Mouse (Mus musculus): ENCODE measurements at regions not wholly inside any gene's neighbourhood (a gene's known extent, or its start where the extent isn't known, plus 50 kb on each side); places are given as distances from the start of the nearest gene placed in this dataset.

- TF ChIP-seq POLR2A (IDR thresholded peaks at IDR 0.05; ENCODE audit: borderline replicate concordance, insufficient read depth, low read length) = no peak
- TF ChIP-seq CTCF (IDR thresholded peaks at IDR 0.05; ENCODE audit: borderline replicate concordance, insufficient read depth, low read depth, low read length) = no peak
- WGBS = 94% methylated on average over 2 of the region's 2 CpGs
- Histone ChIP-seq H3K4me3 (replicated peaks; ENCODE audit: insufficient read depth, low read depth, low read length) (no peak overlapping the region), H3K27ac (ENCODE audit: insufficient read depth, low read length) (no peak overlapping the region), H3K27me3 (ENCODE audit: control insufficient read depth, insufficient read depth, low read length) (no peaks in the 10 kb centered on the region), H3K4me1 (ENCODE audit: control insufficient read depth, insufficient read depth, low read length) (no peaks in the 10 kb centered on the region)
- no peak for DNase-seq
Observed at GRCm38 (mm10) chr1:73797858-73798257, 326.4 kb downstream of the Tns1 start.

- Histone ChIP-seq H3K4me3 (replicated peaks; ENCODE audit: insufficient read depth, low read depth, low read length) (no peak overlapping the region), H3K27me3 (ENCODE audit: control insufficient read depth, insufficient read depth, low read length) (no peaks in the 10 kb centered on the region), H3K27ac (ENCODE audit: insufficient read depth, low read length) (no peak overlapping the region), H3K4me1 (ENCODE audit: control insufficient read depth, insufficient read depth, low read length) (no peaks in the 10 kb centered on the region)
- TF ChIP-seq CTCF (IDR thresholded peaks at IDR 0.05; ENCODE audit: borderline replicate concordance, insufficient read depth, low read depth, low read length) = no peak
- TF ChIP-seq POLR2A (IDR thresholded peaks at IDR 0.05; ENCODE audit: borderline replicate concordance, insufficient read depth, low read length) = no peak
- WGBS = 94% methylated on average over 2 of the region's 2 CpGs
- no peak for DNase-seq
Observed at GRCm38 (mm10) chr1:73797413-73797812, 326.8 kb downstream of the Tns1 start.

- no peaks in the 10 kb centered on the region for H3K27me3 ChIP-seq (ENCODE audit: control insufficient read depth, insufficient read depth, low read length)
- WGBS = 92% methylated on average over 4 of the region's 4 CpGs
- H3K4me3 ChIP-seq (replicated peaks; ENCODE audit: insufficient read depth, low read depth, low read length) = no peak overlapping the region
- no peak overlapping the region for H3K27ac ChIP-seq (ENCODE audit: insufficient read depth, low read length)
- TF ChIP-seq POLR2A (IDR thresholded peaks at IDR 0.05; ENCODE audit: borderline replicate concordance, insufficient read depth, low read length) (no peak), CTCF (IDR thresholded peaks at IDR 0.05; ENCODE audit: borderline replicate concordance, insufficient read depth, low read depth, low read length) (no peak)
- no peaks in the 10 kb centered on the region for H3K4me1 ChIP-seq (ENCODE audit: control insufficient read depth, insufficient read depth, low read length)
- DNase-seq = no peak
Observed at GRCm38 (mm10) chr1:73793871-73794270, 330.4 kb downstream of the Tns1 start.

- H3K27ac ChIP-seq (ENCODE audit: insufficient read depth, low read length) = no peak overlapping the region
- no peak overlapping the region for H3K4me3 ChIP-seq (replicated peaks; ENCODE audit: insufficient read depth, low read depth, low read length)
- H3K4me1 ChIP-seq (ENCODE audit: control insufficient read depth, insufficient read depth, low read length) = no peaks in the 10 kb centered on the region
- TF ChIP-seq CTCF (IDR thresholded peaks at IDR 0.05; ENCODE audit: borderline replicate concordance, insufficient read depth, low read depth, low read length) = no peak
- TF ChIP-seq POLR2A (IDR thresholded peaks at IDR 0.05; ENCODE audit: borderline replicate concordance, insufficient read depth, low read length) = no peak
- no peak for DNase-seq
- H3K27me3 ChIP-seq (ENCODE audit: control insufficient read depth, insufficient read depth, low read length) = no peaks in the 10 kb centered on the region
- 74% methylated on average over 3 of the region's 3 CpGs for WGBS
Observed at GRCm38 (mm10) chr1:73793256-73793655, 331.0 kb downstream of the Tns1 start.

- Histone ChIP-seq H3K27me3 (ENCODE audit: control insufficient read depth, insufficient read depth, low read length) (no peaks in the 10 kb centered on the region), H3K27ac (ENCODE audit: insufficient read depth, low read length) (no peak overlapping the region), H3K4me3 (replicated peaks; ENCODE audit: insufficient read depth, low read depth, low read length) (no peak overlapping the region), H3K4me1 (ENCODE audit: control insufficient read depth, insufficient read depth, low read length) (no peaks in the 10 kb centered on the region)
- no peak for DNase-seq
- no peak for TF ChIP-seq CTCF (IDR thresholded peaks at IDR 0.05; ENCODE audit: borderline replicate concordance, insufficient read depth, low read depth, low read length)
- no peak for TF ChIP-seq POLR2A (IDR thresholded peaks at IDR 0.05; ENCODE audit: borderline replicate concordance, insufficient read depth, low read length)
- WGBS = 96% methylated on average over 5 of the region's 5 CpGs
Observed at GRCm38 (mm10) chr1:73792311-73792710, 331.9 kb downstream of the Tns1 start.

- no peak for DNase-seq
- Histone ChIP-seq H3K27ac (ENCODE audit: insufficient read depth, low read length) (no peak overlapping the region), H3K4me1 (ENCODE audit: control insufficient read depth, insufficient read depth, low read length) (no peaks in the 10 kb centered on the region), H3K27me3 (ENCODE audit: control insufficient read depth, insufficient read depth, low read length) (no peaks in the 10 kb centered on the region), H3K4me3 (replicated peaks; ENCODE audit: insufficient read depth, low read depth, low read length) (no peak overlapping the region)
- TF ChIP-seq POLR2A (IDR thresholded peaks at IDR 0.05; ENCODE audit: borderline replicate concordance, insufficient read depth, low read length) (no peak), CTCF (IDR thresholded peaks at IDR 0.05; ENCODE audit: borderline replicate concordance, insufficient read depth, low read depth, low read length) (no peak)
- 58% methylated on average over 2 of the region's 2 CpGs for WGBS
Observed at GRCm38 (mm10) chr1:73787666-73788065, 336.6 kb downstream of the Tns1 start.

GRCm38 (mm10) chr1:73787224-73787623 lies 337.0 kb downstream of the Tns1 start:
- no peak overlapping the region for H3K27ac ChIP-seq (ENCODE audit: insufficient read depth, low read length)
- WGBS = 85% methylated on average over 7 of the region's 7 CpGs
- TF ChIP-seq CTCF (IDR thresholded peaks at IDR 0.05; ENCODE audit: borderline replicate concordance, insufficient read depth, low read depth, low read length) = no peak
- TF ChIP-seq POLR2A (IDR thresholded peaks at IDR 0.05; ENCODE audit: borderline replicate concordance, insufficient read depth, low read length) = no peak
- H3K4me1 ChIP-seq (ENCODE audit: control insufficient read depth, insufficient read depth, low read length) = no peaks in the 10 kb centered on the region
- no peak for DNase-seq
- H3K4me3 ChIP-seq (replicated peaks; ENCODE audit: insufficient read depth, low read depth, low read length) = no peak overlapping the region
- no peaks in the 10 kb centered on the region for H3K27me3 ChIP-seq (ENCODE audit: control insufficient read depth, insufficient read depth, low read length)

- WGBS = 91% methylated on average over 2 of the region's 2 CpGs
- H3K27ac ChIP-seq (ENCODE audit: insufficient read depth, low read length) = no peak overlapping the region
- H3K4me1 ChIP-seq (ENCODE audit: control insufficient read depth, insufficient read depth, low read length) = no peaks in the 10 kb centered on the region
- DNase-seq = no peak
- H3K4me3 ChIP-seq (replicated peaks; ENCODE audit: insufficient read depth, low read depth, low read length) = no peak overlapping the region
- H3K27me3 ChIP-seq (ENCODE audit: control insufficient read depth, insufficient read depth, low read length) = no peaks in the 10 kb centered on the region
- no peak for TF ChIP-seq CTCF (IDR thresholded peaks at IDR 0.05; ENCODE audit: borderline replicate concordance, insufficient read depth, low read depth, low read length)
- TF ChIP-seq POLR2A (IDR thresholded peaks at IDR 0.05; ENCODE audit: borderline replicate concordance, insufficient read depth, low read length) = no peak
Observed at GRCm38 (mm10) chr1:73783303-73783702, 340.9 kb downstream of the Tns1 start.

Measured in cerebellum, adult 2 months (tissue).